Mouse (Mus musculus) layer of hippocampus, postnatal 14 days (tissue): Measurements from ENCODE around the gene St8sia2. TPM values are rescaled to one million over a fixed set of nuclear protein-coding genes. Genes with fewer than 3 reads are reported as not detected.

ENCODE experiments used
- DNase-seq, 2 experiments: peaks; one replicate each; pipeline ENCODE4 v3.0.0; 2021 to 2022; ENCODE audit warnings: low spot score in 2 of 2, mixed read lengths in 1 of 2
- long read RNA-seq, 2 experiments: library from polyadenylated mRNA; stranded (forward); transcript quantifications; one replicate each; pipeline ENCODE4 v2.0.0; 2021
- total RNA-seq, 2 experiments: library from RNA; stranded (reverse); gene quantifications; 2 replicates each; pipeline ENCODE4 v1.2.3; 2021

Gene St8sia2
- 1 to 10 TPM; 4.0 to 4.4 TPM for total RNA-seq
- long read RNA-seq, experiment 1, partial matches to known transcripts, result 0 of 2 reads
- long read RNA-seq, experiment 1, other reads (novel, unspliced or antisense), result 2 of 2 reads
- long read RNA-seq, experiment 2, full-length matches to known transcripts, result 2 of 4 reads
- long read RNA-seq, experiment 2, partial matches to known transcripts, result 0 of 4 reads
- long read RNA-seq, experiment 2, other reads (novel, unspliced or antisense), result 2 of 4 reads

DNA sequence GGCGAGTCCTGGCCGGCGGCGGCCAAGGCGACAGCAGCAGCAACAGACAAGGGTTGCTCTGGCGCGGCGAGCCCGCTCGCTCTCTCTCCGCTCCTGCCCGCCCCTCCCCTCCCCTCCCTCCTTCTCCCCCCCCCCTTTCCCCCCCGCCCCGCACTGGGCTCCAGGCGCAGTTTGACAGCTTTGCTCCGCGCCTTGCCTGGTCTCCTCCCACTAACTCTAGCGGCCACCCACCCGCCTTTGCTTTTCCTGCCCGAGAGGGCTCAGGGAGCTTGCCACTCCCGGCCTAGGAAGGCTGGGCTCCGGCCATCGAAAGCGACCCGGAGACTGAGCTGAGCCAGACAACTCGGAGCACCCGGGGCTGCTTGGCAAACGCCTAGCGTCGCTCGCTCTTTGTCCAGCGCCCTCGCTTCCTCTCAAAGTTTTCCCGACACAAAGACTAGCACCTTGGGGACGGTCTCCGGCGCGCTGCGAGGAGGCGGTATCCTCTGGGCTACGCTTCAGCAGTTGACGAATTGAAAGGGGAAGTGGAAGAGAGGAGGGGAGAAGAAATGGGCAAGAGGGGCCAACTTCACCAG is at the start of gene St8sia2:
TSS of gene St8sia2 (minus strand) at position 90 of the 575 bp plus-strand sequence.
- DNase-seq, result peak in 1 of 2 experiments; percentile 15

DNA sequence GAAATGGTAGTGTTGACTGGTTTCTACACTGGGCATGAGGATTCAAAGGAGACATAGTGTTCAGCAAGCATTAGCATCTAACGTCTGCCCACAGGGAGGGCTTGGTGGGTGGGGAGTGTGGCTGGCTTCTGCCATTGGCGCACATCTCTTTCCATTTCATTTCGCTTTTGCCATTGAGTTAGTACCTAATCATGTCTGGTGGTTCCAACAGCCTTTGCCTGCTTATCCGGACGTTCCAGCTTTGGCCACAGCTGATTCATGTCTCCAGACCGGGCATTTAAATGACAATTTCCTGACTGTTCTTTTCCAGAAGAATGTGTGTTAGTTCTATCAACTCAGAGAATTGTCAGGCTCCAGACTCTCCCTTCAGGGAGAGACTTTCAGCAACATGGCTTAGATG is 47.6 kb upstream of the St8sia2 start:
- no peak for DNase-seq

DNA sequence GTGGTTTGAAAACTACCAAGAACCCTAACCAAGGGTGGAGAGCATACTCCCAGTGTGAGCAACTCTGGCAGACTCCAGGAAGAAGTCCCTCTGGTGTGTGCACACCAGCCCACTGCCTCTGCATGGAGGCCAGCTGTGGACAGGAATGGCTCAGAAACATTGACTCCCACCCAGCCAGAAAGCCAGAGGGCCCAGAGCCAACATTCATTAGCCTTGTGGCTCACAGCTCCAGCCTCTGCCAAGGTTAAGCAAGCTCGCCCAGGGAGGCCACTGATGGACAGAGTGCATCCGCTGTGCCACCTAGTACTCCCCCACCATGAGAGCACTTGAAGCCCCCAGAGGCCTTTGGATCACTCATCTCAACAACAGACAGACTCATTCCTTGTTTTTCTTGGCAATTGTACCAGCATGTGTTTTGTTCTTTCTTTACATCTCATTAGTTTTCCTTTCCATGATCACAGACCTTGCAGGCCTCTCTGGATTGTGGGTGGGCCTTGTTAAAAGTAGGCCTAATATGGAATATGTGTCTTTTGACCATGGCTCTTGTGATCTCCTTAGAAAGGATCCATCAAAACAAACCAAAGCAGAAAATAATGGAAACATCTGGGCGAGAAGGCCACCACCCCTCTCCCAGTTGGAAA is 46.9 kb upstream of the St8sia2 start:
- DNase-seq, result peak in 1 of 2 experiments; percentile 14

DNA sequence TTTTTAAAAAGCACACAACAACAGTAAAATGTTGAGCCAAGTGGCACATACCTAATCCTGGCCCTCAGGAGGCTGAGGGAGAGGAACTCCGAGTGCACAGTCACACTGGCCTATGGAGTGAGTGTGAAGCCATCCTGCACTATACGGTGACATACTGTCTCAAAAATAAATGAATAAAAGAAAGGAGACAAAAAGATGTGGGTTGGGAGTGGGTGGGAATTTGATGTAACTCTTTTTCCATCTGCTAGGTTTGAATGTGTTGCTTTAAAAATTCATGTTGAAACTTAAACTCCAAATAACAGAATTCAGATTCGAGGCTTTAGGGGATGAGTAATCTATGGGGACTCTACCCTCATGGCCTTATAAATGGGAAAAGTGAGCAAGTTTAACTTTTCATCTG is 46.2 kb upstream of the St8sia2 start:
- DNase-seq, result peak in 1 of 2 experiments; percentile 15

DNA sequence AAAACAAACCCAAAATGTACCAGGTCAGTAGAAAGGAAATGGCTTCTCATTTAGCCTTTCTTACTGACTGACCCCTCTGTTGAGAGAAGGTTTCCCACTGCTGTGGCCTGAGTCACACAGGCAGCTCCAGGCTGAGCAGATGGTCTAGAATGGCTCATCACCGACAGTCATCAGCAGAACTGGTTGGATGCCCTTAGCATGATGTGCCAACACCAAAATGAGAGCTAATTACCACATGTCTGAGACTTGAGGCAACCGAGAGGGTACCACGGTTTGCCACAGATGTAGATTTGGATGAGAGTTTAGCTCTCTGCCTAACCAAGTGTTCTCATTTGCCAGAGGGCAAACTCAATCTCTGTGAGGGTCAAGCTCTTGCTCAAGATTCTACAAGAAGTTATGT is 42.3 kb upstream of the St8sia2 start:
- DNase-seq, result peak in 1 of 2 experiments; percentile 29

DNA sequence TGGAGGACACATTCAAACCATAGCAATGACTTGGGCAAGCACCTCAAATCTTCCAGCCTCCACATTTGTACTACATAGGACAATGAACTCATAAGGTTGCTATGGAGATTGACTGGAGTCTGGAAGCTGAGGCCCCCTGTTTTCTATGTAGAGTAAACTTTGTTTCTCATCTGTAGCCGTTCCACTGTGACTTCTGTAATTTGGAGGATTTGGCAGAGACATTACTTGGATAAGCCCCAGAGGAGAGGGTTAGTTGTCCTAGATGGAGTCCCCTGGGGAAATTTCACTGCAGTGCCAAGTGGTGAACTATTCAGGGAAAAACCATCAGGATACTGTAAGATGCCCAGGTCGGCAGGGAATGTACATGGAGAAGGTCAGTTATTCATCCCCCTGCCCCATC is 34.1 kb upstream of the St8sia2 start:
- DNase-seq, result no peak

DNA sequence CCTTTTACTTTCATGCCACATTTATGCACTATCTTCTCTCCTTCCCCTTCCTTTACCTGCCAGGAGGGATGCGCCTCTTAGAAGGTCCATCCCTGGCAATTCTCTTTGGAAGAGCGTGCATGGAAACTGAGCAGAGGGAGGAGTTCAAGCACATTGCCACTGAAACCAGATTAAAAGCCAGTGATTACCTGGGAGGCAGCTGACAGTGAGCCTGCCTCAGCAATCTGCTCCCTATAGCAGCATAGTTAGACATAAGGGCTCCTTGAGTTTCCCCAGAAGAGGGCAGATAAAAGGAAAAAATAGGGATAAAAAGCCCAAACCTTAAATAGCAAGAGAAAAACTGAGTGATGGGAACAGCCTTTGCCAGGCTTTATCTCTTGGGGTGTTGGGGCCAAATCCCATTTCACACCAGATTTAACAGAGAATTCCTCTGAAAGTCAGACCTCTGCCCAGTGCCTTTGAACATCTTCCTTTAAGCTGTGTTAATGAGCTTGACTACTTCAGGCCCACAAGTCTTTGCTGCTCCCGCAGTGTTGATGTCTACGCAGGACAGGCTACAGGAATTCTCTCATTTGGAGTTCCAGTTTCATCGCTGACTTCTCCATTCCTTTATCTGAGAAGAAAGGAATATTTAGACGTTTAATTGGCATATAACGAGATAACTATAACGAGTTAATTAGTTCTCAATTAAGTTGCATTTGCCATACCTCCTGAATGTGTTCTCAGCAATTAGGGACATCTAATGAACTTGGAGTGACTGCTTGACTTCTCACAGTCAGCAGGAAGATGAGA is 31.9 kb upstream of the St8sia2 start:
- DNase-seq, result no peak

DNA sequence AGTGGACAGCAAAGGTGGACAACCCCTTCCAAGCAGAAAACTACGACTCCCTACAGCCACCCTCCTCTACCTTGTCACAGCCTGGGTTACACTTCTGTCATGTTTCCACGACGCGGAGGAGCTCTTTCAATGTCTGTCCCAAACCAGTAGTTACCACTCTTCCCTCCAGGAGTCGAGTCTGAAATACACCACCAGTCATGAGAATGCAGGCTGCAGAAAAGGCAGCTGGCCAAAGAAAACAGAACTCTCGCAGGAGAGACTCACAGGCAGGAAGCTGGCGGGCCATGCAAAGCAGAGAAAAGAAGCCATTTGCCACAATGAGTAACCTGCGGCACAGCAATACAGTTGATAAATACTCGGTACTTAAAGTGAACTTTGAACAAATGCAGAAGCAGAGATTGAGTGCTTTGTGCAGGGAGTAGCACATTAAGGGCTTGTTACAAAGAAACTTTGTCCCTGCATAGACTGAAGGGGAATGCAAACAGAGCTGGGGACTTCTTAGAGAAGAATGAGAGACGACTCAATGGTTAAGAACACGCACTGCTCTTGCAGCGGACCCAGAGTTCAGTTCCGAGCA is 30.2 kb upstream of the St8sia2 start:
- no peak for DNase-seq

DNA sequence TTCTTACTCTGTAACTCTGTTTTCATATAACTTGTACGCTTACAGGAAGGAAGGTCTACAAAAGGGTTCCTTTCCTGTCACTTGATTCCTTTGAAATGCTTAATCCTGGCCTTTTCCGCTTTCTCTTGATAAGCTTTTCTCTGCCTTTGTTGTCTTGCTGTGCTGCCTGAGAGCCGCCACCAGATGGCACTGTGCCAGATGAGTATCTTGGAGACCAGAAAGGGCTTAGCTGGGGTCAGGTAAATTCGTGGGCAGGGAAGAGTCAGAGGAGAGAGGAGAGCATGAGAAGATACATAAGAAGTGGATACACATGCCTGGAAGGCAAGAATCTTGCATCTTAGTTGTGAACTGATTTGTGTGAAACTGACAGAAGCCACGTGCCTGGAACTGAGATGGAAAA is 11.5 kb upstream of the St8sia2 start:
- DNase-seq, result peak; percentile 62 to 75

DNA sequence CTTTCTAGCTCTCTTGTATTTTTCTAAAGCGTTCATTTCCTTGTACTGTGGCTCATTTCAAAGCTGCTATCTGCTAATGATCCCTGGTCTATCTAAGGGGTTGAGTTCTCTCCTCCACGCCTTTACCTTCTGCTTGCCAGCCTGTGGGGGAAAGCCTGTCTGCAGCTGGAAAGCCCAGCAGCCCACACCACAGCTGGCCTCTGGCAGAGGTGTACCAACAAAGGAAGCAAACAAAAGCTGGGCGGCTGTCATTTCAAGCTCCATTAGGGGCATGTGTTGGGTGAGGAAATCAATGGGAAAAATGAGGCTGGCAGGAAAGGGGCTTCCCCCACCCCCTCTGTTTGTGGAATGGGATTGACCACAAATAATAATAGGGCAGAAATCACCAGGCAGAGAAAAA is 10.7 kb upstream of the St8sia2 start:
- no peak for DNase-seq

DNA sequence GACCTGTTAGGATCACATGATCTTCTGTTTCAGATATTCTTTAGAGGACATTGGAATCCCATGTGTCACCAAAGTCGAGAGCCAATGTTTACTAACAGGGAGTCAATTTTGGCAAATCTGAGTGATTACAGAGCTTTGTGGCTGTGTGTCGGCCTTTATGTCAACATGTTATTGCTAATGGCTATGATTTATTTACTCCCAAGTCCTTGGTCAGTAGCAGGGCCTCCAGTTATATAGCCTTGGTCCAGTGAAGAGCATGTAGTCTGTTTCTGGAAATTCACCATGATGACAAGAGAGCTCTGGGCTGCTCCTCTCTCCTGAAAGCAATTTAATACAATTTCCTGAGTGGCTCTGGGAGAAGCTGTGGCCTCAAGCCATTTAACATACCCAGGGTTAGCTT is 9.1 kb upstream of the St8sia2 start:
- no peak for DNase-seq

DNA sequence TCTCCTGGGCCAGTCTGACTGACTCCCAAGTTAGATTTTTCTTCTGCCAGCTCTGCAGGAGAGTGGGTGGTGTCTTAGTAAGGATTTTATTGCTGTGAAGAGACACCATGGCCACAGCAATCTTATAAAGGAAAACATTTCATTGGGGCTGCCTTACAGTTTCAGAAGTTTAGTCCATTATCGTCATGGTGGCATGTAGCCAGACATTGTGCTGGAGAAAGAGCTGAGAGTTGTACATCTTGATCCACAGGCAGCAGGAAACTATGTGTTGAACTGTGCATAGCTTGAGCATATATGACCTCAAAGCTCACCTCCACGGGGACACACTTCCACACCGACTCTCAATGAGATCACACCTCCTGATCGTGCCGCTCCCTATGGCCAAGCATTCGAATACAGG is 8.3 kb upstream of the St8sia2 start:
- DNase-seq, result no peak

DNA sequence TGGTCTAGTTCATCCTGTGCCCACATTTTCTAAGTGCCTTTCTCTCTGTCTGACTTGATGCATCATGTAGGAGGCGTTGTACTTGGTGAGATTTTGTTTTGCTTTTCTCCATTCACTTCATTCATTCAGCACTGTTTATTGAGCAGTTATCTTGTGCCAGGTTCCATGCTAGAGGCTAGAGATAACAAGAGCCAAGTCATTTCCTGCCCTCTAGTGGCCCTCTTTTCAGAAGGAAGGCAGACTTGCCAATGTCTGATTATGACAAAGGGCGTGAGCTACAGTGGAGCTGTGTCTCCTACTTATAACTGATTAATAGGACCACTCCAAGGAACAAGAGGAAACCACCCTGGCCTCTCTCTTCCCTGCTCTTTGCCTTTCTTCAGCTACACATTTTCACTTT is 3.1 kb upstream of the St8sia2 start:
- DNase-seq, result no peak

DNA sequence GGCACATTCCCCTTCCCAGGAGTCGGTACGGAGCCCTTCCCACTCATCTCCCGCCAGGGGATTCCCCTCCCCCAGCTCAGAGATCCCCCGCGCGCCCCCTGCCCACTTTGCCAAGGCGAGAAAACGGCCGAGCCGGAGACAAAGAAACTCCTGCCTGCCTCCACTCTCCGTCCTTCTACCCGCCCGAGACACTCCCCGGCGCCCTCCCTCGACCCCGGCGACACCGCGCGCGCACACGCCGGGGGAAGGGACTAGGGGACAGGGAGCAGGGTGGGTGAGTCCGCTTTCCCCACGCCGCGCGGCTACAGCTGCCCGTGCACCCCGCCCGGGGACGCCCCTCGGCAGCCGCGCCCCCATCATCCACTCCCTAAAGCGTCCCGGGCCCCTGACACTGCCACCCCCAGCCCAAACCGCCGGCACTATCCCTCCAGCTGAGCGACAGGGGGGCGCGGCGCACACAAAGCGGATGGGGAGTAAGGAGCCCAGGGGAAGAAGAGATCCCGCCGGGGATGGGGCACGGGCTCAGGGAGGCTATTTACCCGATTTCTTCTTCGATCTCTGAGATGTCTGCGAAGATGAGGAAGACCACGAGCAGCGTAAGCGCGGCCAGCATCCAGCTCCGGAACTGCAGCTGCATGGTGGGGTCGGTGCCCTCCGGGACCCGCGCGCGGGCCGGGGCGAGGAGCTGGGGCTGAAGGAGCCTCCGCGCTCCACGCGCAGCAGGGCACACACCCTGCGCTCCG is 461 bp downstream of the St8sia2 start:
- DNase-seq, result peak in 1 of 2 experiments; percentile 12

DNA sequence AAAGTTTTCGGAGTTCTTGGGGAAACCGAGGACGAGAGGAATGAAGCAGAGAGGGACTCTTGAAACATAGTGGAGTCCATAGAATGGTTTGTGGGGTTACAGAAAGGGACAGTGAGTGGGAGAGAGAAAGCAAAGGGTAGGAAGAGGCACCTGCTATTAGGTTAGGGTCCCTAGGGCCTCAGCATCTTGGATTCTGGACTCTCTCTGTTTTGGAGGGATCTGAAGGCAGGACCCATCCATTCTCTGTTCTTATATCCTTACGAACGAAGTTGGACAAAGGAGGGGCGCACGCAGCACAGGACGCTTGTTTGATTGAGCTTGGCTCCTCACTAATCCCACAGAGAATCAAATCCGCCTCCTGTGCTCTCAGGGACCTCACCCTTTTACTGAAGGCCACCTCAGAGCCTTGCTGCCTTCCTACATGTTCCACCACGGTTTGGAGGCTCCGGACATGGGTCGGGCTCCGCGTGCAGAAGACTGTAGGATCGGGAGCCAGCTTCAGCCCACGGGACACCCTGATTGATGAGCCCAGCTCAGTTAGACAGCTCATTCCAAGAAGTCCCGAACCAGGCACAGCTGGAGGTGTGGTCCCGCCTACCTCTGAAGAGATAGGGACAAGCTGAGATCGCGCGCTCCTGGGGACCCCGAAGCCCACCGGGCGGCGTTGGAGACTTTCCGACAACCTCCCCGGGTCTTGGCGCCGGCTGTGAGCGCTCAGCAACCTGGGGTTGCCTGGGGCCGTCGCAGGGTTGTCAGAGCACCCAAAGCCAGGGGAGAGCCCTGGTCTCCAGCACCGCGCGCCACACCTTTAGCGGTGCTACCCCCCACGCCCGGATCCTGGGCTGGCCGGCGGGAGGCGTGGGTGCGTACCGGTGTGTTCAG is 1.3 kb downstream of the St8sia2 start:
- no peak for DNase-seq

DNA sequence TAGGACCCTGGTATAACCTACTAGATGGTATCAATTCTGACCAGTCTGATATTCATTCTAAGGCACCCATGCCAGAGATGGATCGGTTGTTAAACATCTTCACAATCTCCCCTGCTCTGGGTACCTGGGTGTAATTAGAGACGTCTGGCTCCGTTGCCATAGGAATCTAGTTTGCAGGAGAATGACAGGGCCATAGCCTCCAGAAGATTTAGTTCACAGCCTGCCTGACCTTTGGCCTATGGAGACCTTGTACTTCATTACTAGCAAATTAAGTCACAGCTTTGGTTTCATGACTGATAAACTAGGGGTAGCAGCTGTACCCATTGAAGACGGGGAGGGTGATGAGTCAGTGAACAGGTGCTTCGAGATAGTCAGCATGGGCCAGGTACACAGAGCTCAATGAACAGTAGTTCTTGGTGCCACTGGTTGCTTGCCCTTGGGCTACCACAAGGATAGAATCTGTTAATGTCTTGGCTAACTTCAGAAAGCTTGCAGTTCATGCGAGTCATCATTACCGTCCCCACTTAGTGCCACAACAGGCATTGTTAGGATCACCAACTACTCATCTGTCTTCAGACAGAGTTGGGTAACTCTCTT is 4.4 kb downstream of the St8sia2 start:
- no peak for DNase-seq

DNA sequence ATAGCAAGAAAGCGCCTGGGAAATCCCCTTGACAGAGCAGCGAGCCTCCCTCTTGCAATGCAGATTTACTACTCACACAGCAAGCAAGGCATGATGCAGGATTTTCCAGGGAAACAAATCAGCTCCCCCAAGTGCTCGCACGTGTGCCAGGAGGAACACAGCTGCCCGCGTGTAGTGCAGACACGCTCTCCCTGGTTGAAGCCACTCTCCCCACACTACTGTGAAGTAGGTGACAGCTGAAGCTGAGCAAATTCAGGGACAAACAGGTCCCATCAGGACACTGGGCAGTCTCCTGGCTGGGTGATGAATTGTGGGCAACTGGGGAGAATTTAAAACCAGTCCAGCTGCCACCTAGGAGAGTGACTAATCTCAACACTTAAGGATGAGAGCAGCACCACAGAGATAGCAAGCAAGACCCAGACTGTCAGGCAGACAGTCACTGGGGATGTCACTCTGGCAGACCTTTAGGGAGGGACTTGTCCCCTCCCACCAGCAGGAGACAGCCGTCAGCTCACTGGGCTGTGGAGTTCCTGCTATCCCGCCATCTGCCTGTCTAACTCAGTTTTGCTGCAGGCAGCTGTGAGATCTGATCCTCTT is 6.6 kb downstream of the St8sia2 start:
- no peak for DNase-seq

DNA sequence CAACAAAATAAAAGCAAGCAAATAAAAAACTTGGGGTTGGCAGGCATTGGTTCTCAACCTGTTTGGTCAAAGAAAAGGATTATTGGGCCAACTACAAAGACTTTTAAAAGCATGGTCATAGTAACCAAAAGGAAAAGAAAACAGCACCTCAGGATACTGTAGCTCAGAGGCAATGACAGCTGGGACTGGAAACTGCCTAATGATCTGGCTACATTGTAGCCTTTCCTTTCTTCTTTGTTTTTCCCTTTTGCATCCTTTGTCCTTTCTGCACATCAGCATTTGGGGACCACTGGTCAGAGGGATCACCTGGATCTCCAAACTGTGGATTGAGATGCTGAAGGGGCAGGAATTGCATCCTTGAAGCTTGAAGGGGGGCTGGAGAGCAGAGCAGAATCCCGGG is 7.1 kb downstream of the St8sia2 start:
- no peak for DNase-seq
